Mouse (Mus musculus) heart, adult 8-10 months (tissue): ENCODE measurements around the gene Rab15. TPM values are rescaled to one million over a fixed set of nuclear protein-coding genes. Genes with fewer than 3 reads are reported as not detected.

Source experiments
- DNase-seq: peaks from one replicate; pipeline ENCODE4 v3.0.0; 2022; ENCODE audit warnings: low spot score
- total RNA-seq, 4 experiments: library from RNA; stranded (reverse); gene quantifications; 2 replicates each; pipeline ENCODE4 v1.2.4; 2022

The Rab15 gene
- total RNA-seq, 4 experiments from 2014 or later = 0.25 to 0.92 (median 0.32) TPM

DNA sequence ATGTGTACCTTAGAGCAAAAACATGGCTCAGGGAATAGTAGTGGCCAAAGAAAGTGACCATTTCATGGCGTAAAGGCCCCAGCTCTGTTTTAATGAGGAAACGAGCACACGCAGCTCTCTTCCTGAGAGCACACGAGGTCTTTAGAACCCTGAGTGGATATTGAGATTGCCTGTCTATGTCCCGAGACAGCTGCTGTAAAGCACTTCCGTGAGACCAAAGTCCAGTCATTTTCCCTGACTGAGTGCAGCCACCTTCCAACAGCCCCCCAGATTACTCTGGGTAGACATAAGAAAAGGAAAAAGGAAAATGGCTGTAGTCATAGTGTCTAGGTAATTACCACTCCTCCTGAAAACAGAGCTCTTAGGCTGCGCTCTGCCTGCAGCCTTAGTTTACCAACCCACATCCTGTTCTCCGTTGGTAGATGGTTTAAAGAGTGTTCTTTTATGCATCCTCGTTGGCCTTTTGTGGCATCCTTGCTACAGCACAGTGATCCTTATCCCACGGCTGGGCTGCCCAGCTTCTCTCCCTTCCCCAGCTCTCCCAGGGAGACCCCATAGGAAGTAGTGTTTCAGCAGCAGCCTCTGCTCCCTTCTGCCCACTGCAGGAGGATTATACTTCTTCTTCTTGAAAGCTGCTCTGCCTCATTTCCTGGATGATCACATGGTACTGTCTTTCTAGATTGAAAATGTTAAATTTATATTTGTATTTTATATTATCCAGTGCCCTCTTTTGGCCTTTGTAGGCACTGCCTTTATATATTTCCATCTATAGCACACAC is 44.2 kb downstream of the Rab15 start:
- no peak for DNase-seq

DNA sequence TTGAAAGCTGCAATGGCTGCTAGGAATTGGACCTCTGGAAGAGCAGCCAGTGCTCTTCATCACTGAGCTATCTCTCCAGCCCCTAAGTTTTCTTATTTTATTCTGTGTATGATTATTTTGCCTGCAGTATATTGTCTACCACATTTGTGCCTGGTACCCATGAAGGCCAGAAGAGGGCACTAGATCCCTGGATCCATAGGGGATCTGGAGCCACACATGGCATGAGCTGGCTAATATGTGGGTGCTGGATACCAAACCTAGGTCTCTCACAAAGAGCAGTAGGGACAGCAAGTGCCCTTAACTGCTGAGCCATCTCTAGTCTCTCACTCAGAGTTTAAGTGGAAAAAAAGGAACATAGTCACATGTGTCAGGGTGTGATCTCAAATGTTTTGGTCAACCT is 44.9 kb downstream of the Rab15 start:
- no peak for DNase-seq

DNA sequence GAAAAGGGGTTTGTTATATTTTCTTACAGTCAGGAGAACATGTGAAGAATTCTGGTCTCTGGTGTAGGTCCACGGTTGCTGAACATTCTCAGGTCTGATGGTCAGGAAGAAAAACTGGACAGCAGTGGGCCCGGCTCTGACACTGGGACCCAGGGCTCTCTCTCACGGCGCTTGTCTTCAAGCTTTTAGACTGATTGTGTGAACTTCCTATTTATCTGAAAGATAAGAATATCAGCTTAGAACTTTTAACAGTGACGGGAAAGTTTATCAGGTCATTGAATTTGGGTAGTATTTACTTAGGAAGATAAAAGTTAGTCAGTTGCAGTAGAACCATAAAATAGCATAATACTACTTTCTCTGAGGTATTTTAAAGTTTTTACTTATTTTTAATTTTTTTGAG is 45.8 kb downstream of the Rab15 start:
- no peak for DNase-seq

DNA sequence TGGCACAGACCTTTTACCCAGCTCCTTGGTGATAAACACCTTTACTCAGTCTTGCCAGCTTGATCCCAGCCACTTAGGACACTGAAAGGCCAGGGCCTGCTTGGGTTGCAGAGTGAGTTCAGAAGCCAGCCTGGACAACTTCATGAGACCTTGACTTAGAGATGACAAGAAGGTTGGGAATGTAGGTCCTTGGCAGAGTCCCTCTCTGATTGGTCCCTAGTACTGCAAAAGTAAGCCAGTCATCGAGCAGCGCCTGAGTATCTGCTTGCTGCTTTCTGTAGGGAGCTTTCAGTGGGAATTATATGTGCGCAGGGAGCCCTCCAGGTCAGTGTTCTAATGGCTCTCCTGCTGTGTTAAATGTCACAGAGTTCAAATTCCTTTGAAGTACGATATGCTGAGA is 47.6 kb downstream of the Rab15 start:
- DNase-seq = no peak

DNA sequence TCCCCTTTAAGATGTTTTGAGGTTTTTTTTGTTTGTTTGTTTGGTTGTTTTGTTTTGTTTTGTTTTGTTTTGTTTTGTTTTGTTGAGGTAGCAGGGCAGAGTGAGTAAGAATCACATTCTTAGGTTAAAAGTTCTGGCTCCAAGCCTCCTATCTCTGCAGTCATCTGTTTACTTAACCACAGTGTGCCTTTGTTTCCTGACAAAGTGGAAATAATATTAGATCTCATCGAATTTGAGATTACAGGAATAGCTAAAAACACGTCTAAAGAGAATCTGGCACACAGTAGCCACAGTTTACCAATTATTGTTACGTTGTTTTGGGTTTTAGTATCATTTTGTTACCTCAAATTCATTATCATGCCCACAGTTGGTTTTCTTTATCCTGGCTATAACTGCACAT is 48.1 kb downstream of the Rab15 start:
- no peak for DNase-seq

DNA sequence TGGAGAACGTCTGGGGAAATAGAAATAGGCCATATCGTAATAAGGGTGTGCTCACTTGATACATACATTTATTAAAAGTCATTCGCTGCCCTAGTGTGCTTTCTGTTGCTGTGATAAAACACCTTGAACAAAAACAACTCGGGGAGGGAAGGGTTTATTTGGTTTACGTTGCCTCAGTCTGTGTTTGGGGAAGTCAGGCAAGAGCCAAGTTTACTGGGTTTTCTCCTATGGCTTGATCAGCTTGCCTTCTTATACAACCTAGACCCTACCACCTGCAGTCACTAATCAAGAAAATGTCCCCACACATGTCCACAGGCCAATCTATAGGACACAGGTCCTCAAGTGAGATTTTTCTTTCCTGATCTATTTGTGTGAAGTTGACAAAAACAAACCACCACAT is 51.2 kb downstream of the Rab15 start:
- no peak for DNase-seq

DNA sequence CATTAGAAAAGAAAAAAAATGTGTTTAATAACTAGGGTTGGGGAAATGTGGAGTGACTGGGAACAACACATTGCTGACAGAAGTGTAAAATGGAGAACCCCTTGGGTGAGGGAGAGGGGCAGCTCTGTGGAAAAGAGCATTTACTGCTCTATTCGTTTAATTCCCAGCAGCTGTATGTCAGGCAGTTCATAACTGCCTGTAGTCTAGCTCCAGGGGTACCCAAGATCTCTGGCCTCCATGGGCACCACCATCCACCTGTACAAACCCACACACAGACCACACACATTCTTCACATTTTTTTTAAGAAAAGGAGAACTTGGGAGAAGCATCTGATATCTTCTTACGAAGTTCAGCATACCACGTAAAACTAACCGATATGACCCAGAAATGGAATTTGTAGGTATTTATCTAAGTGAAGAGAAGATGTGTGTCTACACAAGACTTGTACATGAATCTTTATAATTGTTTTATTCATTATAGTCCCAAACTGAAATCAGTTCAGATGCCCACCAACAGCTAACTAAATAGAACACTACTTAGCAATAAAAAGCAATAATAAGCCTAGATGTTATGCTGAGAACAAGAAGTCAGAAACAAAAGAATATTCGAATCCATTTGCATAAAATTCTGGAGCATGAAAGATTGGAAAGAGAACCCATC is 51.7 kb downstream of the Rab15 start:
- no peak for DNase-seq

DNA sequence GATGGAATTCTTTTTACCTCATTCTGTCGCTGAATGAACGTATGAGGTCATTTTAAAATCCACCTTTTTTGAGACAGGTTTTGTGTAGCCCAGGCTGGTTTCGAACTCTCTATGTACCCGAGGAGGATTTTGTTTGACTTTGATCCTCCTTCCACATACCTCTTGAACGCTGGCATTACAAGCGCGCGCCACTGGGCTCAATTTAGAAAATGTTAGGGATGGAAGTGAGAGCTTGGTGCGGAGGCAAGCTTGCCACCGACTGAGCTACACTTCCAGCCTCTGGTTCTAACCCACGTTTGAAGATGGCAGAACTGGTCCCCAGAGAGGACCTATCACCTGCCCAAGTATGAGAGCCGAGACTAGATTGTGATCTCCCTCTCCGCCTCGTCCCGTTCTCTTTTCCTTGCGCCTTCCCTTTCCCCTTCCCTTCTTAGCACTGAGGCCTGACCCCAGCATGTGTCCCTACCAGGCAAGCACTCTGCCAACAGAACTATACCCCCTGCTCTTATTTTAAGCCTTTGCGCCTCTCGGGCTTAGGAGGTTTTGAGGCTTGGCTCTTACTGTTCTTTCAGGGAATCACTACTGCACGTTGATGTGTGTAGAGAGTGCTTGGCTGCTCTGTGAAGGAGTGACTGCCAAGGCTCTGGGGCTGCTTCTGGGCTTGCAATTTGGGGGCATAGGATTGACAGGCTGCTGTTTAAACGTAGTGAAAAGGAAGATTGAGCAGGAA is 56.6 kb downstream of the Rab15 start:
- no peak for DNase-seq

DNA sequence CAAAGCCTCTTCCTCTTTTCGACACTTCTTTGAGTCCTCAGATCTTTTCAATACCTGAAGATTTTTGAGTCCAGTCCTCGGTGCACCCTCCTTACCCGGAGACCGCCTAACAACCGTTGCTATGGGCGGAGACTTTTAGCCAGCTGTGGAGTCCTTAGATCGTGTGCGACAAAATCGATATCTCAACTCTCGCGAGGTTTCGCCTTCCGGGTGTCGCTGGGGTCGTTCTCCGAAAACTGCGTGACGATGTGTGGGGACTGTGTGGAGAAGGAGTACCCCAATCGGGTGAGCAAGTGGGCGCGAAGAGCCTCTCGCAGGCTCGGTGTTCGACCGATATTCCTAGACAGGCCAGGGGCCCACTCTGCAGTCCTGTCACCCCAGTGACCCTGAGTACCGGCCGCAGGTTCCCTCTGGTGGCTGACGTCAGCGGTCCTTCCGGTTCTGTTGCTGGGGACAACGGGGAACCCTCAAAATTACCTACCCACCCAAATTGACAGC is 57.3 kb downstream of the Rab15 start, which contains the start of the genes Churc1 and Fntb:
Gene Churc1 (plus strand): TSS at position 185 of the 498 bp plus-strand sequence.
Gene Fntb (plus strand): TSS at position 236 of the 498 bp plus-strand sequence.
- peak; percentile 90 for DNase-seq

DNA sequence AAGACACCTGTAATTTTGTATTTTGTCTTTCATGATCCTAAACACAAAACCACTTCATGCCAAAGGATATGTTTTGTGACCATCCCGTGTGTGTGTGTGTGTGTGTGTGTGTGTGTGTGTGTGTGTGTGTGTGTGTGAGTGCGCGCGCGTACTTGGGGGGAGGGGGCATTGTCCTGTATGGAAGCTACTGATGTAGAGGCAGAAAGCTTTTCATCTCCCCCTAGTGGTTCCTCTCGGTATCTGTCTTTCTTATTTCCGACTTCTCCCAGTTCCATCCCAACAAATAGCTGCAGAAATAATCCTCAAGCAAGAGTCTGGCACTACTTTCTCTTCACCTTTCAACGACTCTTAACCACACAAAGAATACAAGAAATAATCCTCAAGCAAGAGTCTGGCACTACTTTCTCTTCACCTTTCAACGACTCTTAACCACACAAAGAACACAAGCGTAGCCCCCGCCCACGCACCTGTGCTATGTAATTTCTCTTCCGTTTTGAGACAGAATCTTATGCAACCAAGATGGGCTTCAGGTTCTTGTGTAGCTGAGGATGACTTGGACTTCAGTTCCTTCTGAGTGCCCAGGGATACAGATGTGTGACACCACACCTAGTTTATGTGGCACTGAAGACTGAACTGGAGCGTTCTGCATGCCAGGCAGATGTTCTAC is 69.9 kb downstream of the Rab15 start:
- DNase-seq = peak; percentile 30

DNA sequence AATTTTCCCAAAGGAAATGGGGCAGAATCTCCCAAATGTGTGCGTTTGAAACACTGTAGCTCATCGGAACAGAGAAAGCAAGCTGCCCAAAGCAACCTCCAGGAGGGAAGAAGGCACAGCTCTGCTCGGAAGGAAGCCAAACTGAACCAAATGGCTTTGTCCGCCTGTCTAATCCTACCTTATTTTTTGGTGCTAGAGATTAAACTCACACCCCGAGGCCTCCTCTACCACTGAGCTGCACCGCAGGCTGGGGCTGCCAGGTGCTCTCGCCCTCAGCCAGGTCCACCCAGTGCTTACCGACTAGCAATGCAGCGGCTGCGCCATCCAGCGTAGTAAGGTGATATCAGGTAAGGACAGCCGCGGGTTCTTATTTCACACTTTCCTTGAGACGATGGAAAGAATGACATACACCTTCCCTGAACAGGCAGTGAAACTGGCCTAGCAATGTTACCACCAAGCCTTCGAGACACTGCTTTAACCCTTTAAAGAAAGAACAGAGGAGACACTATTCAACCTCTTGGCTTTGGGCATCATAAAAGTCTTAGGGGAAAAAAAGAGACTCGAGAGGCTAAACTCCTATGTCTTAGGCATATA is 71.7 kb downstream of the Rab15 start:
- DNase-seq = no peak

Other genes starting within 250 kb of the Rab15 start
- gene Sptb, start 112.4 kb downstream of the Rab15 start, total RNA-seq = 10 to 100 TPM; 91.9 to 98.2 (median 95.8) TPM
- gene Churc1, start 57.4 kb downstream of the Rab15 start, total RNA-seq = 10 to 100 TPM; 74.6 to 86.6 (median 80.5) TPM
- gene Fntb, start 57.3 kb downstream of the Rab15 start, total RNA-seq = 10 to 100 TPM; 12.8 to 16.1 (median 14.9) TPM
- not detected for gene Gpx2, start 27.4 kb downstream of the Rab15 start, total RNA-seq
- 10 to 100 TPM; 59.2 to 86.0 (median 63.7) TPM for gene Max, start 139.3 kb upstream of the Rab15 start, total RNA-seq